Mouse (Mus musculus): ENCODE data around the gene Gm572. TPM values are rescaled to one million over a fixed set of nuclear protein-coding genes. Genes with fewer than 3 reads are reported as not detected.

Gm572 gene
- polyA plus RNA-seq (2014; fragmentation: Nextera tagmentation; extraction: Ambion mirVana): not detected in 2 replicates

DNA sequence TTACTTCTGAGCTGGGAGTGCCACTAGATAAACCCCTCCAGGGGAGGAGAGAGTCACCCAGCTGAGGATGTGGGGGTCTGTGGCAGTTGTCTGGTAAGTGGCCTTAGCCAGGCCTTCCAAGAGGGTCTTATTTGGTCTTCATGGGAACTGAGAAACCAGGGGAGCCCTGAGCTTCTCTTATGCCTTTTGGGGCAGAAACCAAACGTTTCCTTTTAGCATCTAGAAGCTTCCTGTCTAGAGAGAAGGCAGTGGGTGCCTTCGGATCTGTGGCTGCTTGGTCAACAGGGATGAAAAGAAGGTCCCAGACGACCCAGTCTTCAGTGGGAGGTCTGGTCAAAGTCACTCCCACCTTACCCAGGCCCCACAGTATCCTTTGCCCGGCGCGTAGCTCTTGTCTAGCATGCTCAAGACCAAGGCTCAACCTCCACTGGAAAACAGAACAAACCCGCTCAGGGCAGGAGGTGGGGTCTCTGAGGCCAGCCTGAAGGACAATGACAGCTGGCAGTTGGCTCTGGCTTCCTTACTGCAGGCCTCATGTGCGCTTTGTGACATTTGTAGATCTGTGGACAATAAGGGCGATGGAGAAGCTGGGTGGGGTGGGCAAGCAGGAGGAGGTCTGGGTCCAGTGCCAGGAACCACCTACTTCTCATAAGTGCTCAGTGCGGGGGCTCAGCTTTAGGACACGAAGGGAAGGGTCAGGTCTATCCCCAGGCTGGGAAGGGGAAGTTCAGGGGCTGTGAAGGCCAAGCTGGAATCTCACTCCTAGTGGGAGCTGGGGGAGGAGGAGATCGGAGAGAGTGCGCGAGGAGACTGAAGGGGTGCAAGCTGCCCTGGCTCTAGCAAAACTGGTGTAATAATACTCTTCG, at the start of gene Gm572:
Gm572 (plus strand) TSS at position 27 of the 866 bp plus-strand sequence.
- Histone ChIP-seq H3K27me3 (ENCODE audit: control insufficient read depth, insufficient read depth, low read length) (no peaks in the 10 kb centered on the region), H3K9me3 (ENCODE audit: control insufficient read depth, low read length) (no peaks in the 10 kb centered on the region), H3K4me1 (ENCODE audit: control insufficient read depth, insufficient read depth, low read length) (no peaks in the 10 kb centered on the region), H3K4me2 (ENCODE audit: low read depth) (no peak within 1 kb of the TSS), H3K27ac (ENCODE audit: low read depth, low read length) (no peak within 1 kb of the TSS), H3K36me3 (ENCODE audit: control insufficient read depth, insufficient read depth, low read length) (no peaks in the 10 kb centered on the region), H3K9ac (ENCODE audit: low read length) (no peak within 1 kb of the TSS), H3K4me3 (ENCODE audit: low read depth, low read length) (no peak within 1 kb of the TSS)
- 72% methylated on average over 15 of the region's 15 CpGs for WGBS
- ATAC-seq (ENCODE audit: insufficient read depth, low FRiP score, low TSS enrichment): no peak
- no peak for DNase-seq (ENCODE audit: low spot score)

DNA sequence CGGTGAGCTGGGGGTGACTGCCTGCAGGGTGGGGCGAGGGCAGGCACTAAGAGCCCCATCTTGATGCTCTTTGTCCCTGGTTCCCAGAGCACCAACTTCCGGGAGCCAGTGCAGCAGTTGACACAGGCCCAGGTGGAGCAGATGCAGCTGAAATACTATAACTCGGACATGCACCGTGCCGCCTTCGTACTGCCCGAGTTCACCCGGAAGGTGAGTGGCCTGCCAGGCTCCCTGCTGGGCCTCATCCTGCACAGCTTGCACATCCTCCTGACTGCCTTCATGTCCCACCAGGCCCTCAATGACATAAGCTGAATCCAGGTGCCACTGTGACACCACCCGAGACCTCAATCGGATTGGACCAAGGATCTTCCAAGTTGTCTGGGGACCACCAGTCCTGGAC, 49.1 kb upstream of the Gm572 start:
- WGBS: 95% methylated on average over 11 of the region's 11 CpGs
- no peak for DNase-seq (ENCODE audit: low spot score)
- Histone ChIP-seq H3K27ac (ENCODE audit: low read depth, low read length) (no peak overlapping the region), H3K9me3 (ENCODE audit: control insufficient read depth, low read length) (no peaks in the 10 kb centered on the region), H3K4me2 (ENCODE audit: low read depth) (no peak overlapping the region), H3K4me3 (ENCODE audit: low read depth, low read length) (no peak overlapping the region), H3K36me3 (ENCODE audit: control insufficient read depth, insufficient read depth, low read length) (peaks cover 15% of the 10 kb centered on the region), H3K4me1 (ENCODE audit: control insufficient read depth, insufficient read depth, low read length) (peaks cover 9% of the 10 kb centered on the region), H3K27me3 (ENCODE audit: control insufficient read depth, insufficient read depth, low read length) (no peaks in the 10 kb centered on the region), H3K9ac (ENCODE audit: low read length) (no peak overlapping the region)
- ATAC-seq (ENCODE audit: insufficient read depth, low FRiP score, low TSS enrichment): no peak

- Histone ChIP-seq H3K9ac (ENCODE audit: low read length) (no peak overlapping the region), H3K9me3 (ENCODE audit: control insufficient read depth, low read length) (no peaks in the 10 kb centered on the region), H3K27me3 (ENCODE audit: control insufficient read depth, insufficient read depth, low read length) (no peaks in the 10 kb centered on the region), H3K4me3 (ENCODE audit: low read depth, low read length) (no peak overlapping the region), H3K27ac (ENCODE audit: low read depth, low read length) (no peak overlapping the region), H3K4me1 (ENCODE audit: control insufficient read depth, insufficient read depth, low read length) (peaks cover 9% of the 10 kb centered on the region), H3K4me2 (ENCODE audit: low read depth) (no peak overlapping the region), H3K36me3 (ENCODE audit: control insufficient read depth, insufficient read depth, low read length) (peaks cover 15% of the 10 kb centered on the region)
- 90% methylated on average over 6 of the region's 6 CpGs for WGBS
- no peak for DNase-seq (ENCODE audit: low spot score)
- ATAC-seq (ENCODE audit: insufficient read depth, low FRiP score, low TSS enrichment): no peak
These were observed 47.2 kb upstream of the Gm572 start for GRCm38 (mm10) chr4:148595916-148596315.

DNA sequence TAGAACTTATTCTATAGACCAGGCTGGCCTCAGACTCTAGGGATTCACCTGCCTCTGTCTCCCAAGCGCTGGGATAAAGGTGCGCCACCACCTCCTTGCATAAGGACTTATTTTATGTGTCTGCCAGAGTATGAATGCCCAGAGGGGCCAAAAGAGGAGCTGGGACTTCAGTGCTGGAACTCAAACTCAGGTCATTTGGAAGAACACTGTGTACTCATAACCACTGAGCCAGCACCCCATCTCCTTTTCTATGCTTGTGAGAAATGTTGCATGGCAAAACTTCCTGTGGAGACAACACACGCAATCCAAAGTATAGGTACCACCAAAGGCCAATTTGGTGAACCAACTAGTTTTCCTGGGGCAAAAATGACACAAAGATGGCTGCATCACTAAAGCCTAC, 46.4 kb upstream of the Gm572 start:
- Histone ChIP-seq H3K4me3 (ENCODE audit: low read depth, low read length) (no peak overlapping the region), H3K4me1 (ENCODE audit: control insufficient read depth, insufficient read depth, low read length) (peaks cover 9% of the 10 kb centered on the region), H3K4me2 (ENCODE audit: low read depth) (no peak overlapping the region), H3K36me3 (ENCODE audit: control insufficient read depth, insufficient read depth, low read length) (peaks cover 15% of the 10 kb centered on the region), H3K9ac (ENCODE audit: low read length) (no peak overlapping the region), H3K27me3 (ENCODE audit: control insufficient read depth, insufficient read depth, low read length) (no peaks in the 10 kb centered on the region), H3K9me3 (ENCODE audit: control insufficient read depth, low read length) (no peaks in the 10 kb centered on the region), H3K27ac (ENCODE audit: low read depth, low read length) (no peak overlapping the region)
- DNase-seq (ENCODE audit: low spot score): no peak
- no peak for ATAC-seq (ENCODE audit: insufficient read depth, low FRiP score, low TSS enrichment)
- 99% methylated on average over 3 of the region's 3 CpGs for WGBS

- no peak overlapping the region for H3K9ac ChIP-seq (ENCODE audit: low read length)
- H3K9me3 ChIP-seq (ENCODE audit: control insufficient read depth, low read length): no peaks in the 10 kb centered on the region
- H3K4me1 ChIP-seq (ENCODE audit: control insufficient read depth, insufficient read depth, low read length): no peaks in the 10 kb centered on the region
- H3K27ac ChIP-seq (ENCODE audit: low read depth, low read length): no peak overlapping the region
- ATAC-seq (ENCODE audit: insufficient read depth, low FRiP score, low TSS enrichment) (no peak), DNase-seq (ENCODE audit: low spot score) (no peak)
- H3K4me2 ChIP-seq (ENCODE audit: low read depth): no peak overlapping the region
- H3K4me3 ChIP-seq (ENCODE audit: low read depth, low read length): no peak overlapping the region
- peaks cover 15% of the 10 kb centered on the region for H3K36me3 ChIP-seq (ENCODE audit: control insufficient read depth, insufficient read depth, low read length)
- 95% methylated on average over 12 of the region's 12 CpGs for WGBS
- no peaks in the 10 kb centered on the region for H3K27me3 ChIP-seq (ENCODE audit: control insufficient read depth, insufficient read depth, low read length)
These were observed 44.3 kb upstream of the Gm572 start for GRCm38 (mm10) chr4:148598826-148599225.

- no peak for ATAC-seq (ENCODE audit: insufficient read depth, low FRiP score, low TSS enrichment)
- H3K27me3 ChIP-seq (ENCODE audit: control insufficient read depth, insufficient read depth, low read length): no peaks in the 10 kb centered on the region
- H3K4me2 ChIP-seq (ENCODE audit: low read depth): no peak overlapping the region
- no peak overlapping the region for H3K4me3 ChIP-seq (ENCODE audit: low read depth, low read length)
- H3K4me1 ChIP-seq (ENCODE audit: control insufficient read depth, insufficient read depth, low read length): no peaks in the 10 kb centered on the region
- H3K27ac ChIP-seq (ENCODE audit: low read depth, low read length): no peak overlapping the region
- peaks cover 1% of the 10 kb centered on the region; the same call in 1 of the 2 replicates for H3K36me3 ChIP-seq (ENCODE audit: control insufficient read depth, insufficient read depth, low read length)
- H3K9ac ChIP-seq (ENCODE audit: low read length): no peak overlapping the region
- DNase-seq (ENCODE audit: low spot score): no peak
- H3K9me3 ChIP-seq (ENCODE audit: control insufficient read depth, low read length): no peaks in the 10 kb centered on the region
- 87% methylated on average over 4 of the region's 4 CpGs for WGBS
These were observed 42.8 kb upstream of the Gm572 start for GRCm38 (mm10) chr4:148600316-148600715.

- Histone ChIP-seq H3K4me3 (ENCODE audit: low read depth, low read length) (no peak overlapping the region), H3K4me1 (ENCODE audit: control insufficient read depth, insufficient read depth, low read length) (no peaks in the 10 kb centered on the region), H3K4me2 (ENCODE audit: low read depth) (no peak overlapping the region), H3K9me3 (ENCODE audit: control insufficient read depth, low read length) (no peaks in the 10 kb centered on the region), H3K9ac (ENCODE audit: low read length) (no peak overlapping the region), H3K27me3 (ENCODE audit: control insufficient read depth, insufficient read depth, low read length) (no peaks in the 10 kb centered on the region), H3K27ac (ENCODE audit: low read depth, low read length) (no peak overlapping the region), H3K36me3 (ENCODE audit: control insufficient read depth, insufficient read depth, low read length) (no peaks in the 10 kb centered on the region)
- DNase-seq (ENCODE audit: low spot score): no peak
- WGBS: 88% methylated on average over 4 of the region's 4 CpGs
- ATAC-seq (ENCODE audit: insufficient read depth, low FRiP score, low TSS enrichment): no peak
These were observed 41.2 kb upstream of the Gm572 start for GRCm38 (mm10) chr4:148601871-148602270.

- 92% methylated on average over 14 of the region's 14 CpGs for whole genome bisulfite sequencing
- ATAC-seq (ENCODE audit: insufficient read depth, low FRiP score, low TSS enrichment) (no peak), DNase-seq (ENCODE audit: low spot score) (no peak)
These were observed 40.6 kb upstream of the Gm572 start, which contains the start of gene Masp2 for GRCm38 (mm10) chr4:148602357-148603120. Gene Masp2, plus strand, starts transcription at chr4:148602554.

More at GRCm38 (mm10) chr4:148602357-148603120, 40.6 kb upstream of the Gm572 start, which contains the start of gene Masp2:
- H3K27me3 ChIP-seq (ENCODE audit: control insufficient read depth, insufficient read depth, low read length): no peaks in the 10 kb centered on the region
- H3K27ac ChIP-seq (ENCODE audit: low read depth, low read length): no peak within 1 kb of the TSS
- no peak within 1 kb of the TSS for H3K4me2 ChIP-seq (ENCODE audit: low read depth)
- no peaks in the 10 kb centered on the region for H3K36me3 ChIP-seq (ENCODE audit: control insufficient read depth, insufficient read depth, low read length)
- no peaks in the 10 kb centered on the region for H3K9me3 ChIP-seq (ENCODE audit: control insufficient read depth, low read length)
- no peak within 1 kb of the TSS for H3K9ac ChIP-seq (ENCODE audit: low read length)
- H3K4me3 ChIP-seq (ENCODE audit: low read depth, low read length): no peak within 1 kb of the TSS
- H3K4me1 ChIP-seq (ENCODE audit: control insufficient read depth, insufficient read depth, low read length): no peaks in the 10 kb centered on the region

Measured in neural tube, embryonic 11.5 days (tissue).